Mouse (Mus musculus): ENCODE measurements at regions not wholly inside any gene's neighbourhood (a gene's known extent, or its start where the extent isn't known, plus 50 kb on each side); places are given as distances from the start of the nearest gene placed in this dataset.

DNA sequence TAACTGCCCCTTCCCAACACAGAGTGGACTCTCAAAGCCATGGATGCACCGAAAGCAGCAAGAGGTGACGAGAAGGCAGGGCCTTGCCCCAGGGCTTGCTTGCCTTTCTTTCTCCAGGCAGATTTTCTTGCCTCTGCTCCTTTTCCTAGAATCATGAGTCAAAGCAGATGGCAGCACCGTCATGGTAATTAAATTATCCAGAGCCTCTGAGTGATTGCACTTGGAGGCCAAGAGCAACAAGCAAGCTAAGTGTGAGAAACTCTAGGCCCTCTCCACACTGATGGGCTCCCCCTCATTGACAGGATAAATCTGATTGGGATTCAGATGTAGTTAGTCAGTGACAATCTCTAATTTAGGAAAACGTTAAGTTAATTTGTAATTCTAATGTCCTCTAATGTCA, 427.5 kb downstream of the Glrx3 start:
- H3K27ac ChIP-seq (ENCODE audit: insufficient read depth, low read length), result no peak overlapping the region
- H3K4me1 ChIP-seq (ENCODE audit: control insufficient read depth, insufficient read depth, insufficient read length), result no peaks in the 10 kb centered on the region
- TF ChIP-seq CTCF (IDR thresholded peaks at IDR 0.05; ENCODE audit: extremely low read depth, insufficient read depth, insufficient read length, insufficient replicate concordance) (no peak), POLR2A (IDR thresholded peaks at IDR 0.05; ENCODE audit: low read depth, low read length) (no peak)
- H3K27me3 ChIP-seq (ENCODE audit: control insufficient read depth, insufficient read depth, low read length), result no peaks in the 10 kb centered on the region
- H3K4me3 ChIP-seq (ENCODE audit: extremely low read depth, insufficient read depth, insufficient read length), result no peak overlapping the region
- H3K36me3 ChIP-seq (ENCODE audit: control insufficient read depth, insufficient read depth, low read length), result no peaks in the 10 kb centered on the region
- WGBS, result 77% methylated on average over 4 of the region's 4 CpGs
- DNase-seq (ENCODE audit: low read depth in 1 of 2, low spot score in 2 of 2), result no peak

DNA sequence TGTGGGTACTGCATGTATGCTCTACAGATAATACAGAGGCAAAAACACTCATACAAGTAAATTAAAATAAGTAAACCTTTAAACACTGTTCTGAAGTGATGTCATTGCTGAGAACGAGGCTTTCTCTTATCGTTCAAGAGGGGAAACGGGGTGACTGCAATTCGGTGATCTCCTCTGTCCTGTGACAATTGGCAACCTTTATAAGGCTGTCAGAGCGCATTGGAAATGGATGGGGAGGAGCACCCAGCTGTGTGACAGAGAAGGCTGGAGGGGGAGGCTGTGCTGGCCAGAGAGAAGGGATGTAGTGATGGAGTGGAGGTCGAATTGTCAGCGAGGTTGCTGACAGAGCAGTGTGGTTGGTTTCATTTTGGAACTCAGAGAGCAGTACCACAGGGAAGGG, 428.0 kb downstream of the Glrx3 start:
- 63% methylated on average over 7 of the region's 7 CpGs for WGBS
- DNase-seq (ENCODE audit: low read depth in 1 of 2, low spot score in 2 of 2), result no peak
- Histone ChIP-seq H3K4me1 (ENCODE audit: control insufficient read depth, insufficient read depth, insufficient read length) (no peaks in the 10 kb centered on the region), H3K4me3 (ENCODE audit: extremely low read depth, insufficient read depth, insufficient read length) (no peak overlapping the region), H3K27me3 (ENCODE audit: control insufficient read depth, insufficient read depth, low read length) (no peaks in the 10 kb centered on the region), H3K36me3 (ENCODE audit: control insufficient read depth, insufficient read depth, low read length) (no peaks in the 10 kb centered on the region), H3K27ac (ENCODE audit: insufficient read depth, low read length) (no peak overlapping the region)
- TF ChIP-seq CTCF (IDR thresholded peaks at IDR 0.05; ENCODE audit: extremely low read depth, insufficient read depth, insufficient read length, insufficient replicate concordance), result no peak
- TF ChIP-seq POLR2A (IDR thresholded peaks at IDR 0.05; ENCODE audit: low read depth, low read length), result no peak

DNA sequence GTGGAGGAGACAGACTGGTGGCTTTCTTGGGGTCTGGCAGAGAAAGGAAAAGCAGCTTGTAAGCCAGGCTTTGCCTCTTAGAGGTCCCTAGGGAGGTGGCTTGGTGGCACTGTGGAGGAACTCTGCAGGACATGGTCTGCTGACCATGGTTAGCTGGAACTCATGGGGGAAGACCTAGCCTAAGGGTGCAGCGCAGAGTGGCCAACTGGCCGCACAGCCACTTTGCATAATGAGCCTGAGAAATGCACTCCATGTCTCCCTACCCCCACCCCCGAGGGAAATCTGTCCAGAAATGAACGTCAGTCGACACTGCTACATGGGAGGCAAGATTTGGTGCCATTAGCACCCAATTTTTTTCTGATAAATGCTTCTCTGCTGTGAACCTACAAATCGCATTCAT, 429.5 kb downstream of the Glrx3 start:
- 77% methylated on average over 6 of the region's 6 CpGs for WGBS
- no peak overlapping the region for H3K27ac ChIP-seq (ENCODE audit: insufficient read depth, low read length)
- DNase-seq (ENCODE audit: low read depth in 1 of 2, low spot score in 2 of 2), result no peak

DNA sequence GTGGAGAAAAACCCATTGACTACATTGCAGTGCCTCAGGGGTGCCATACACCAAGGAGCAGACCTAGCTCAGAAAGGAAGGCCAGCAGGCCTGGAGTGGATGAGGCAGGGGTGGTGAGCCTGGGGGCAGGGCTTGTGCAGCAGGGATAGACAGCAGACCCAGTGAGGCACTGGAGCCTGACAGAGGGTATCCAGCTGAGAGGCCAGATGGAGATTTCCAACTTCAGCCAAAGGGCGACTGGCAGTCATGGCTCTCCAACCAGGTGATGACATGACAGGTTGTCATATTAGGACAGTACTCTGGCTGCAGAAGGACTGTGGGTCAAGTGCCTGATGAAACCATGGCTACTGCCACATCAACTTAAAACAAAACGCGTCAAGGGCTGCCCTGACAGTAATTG, 431.1 kb downstream of the Glrx3 start:
- 78% methylated on average over 3 of the region's 3 CpGs for WGBS
- DNase-seq (ENCODE audit: low read depth in 1 of 2, low spot score in 2 of 2), result no peak
- Histone ChIP-seq H3K36me3 (ENCODE audit: control insufficient read depth, insufficient read depth, low read length) (no peaks in the 10 kb centered on the region), H3K27ac (ENCODE audit: insufficient read depth, low read length) (no peak overlapping the region), H3K27me3 (ENCODE audit: control insufficient read depth, insufficient read depth, low read length) (no peaks in the 10 kb centered on the region), H3K4me1 (ENCODE audit: control insufficient read depth, insufficient read depth, insufficient read length) (no peaks in the 10 kb centered on the region), H3K4me3 (ENCODE audit: extremely low read depth, insufficient read depth, insufficient read length) (no peak overlapping the region)
- TF ChIP-seq POLR2A (IDR thresholded peaks at IDR 0.05; ENCODE audit: low read depth, low read length) (no peak), CTCF (IDR thresholded peaks at IDR 0.05; ENCODE audit: extremely low read depth, insufficient read depth, insufficient read length, insufficient replicate concordance) (no peak)

More for the DNA sequence above, 429.5 kb downstream of the Glrx3 start:
- H3K4me1 ChIP-seq (ENCODE audit: control insufficient read depth, insufficient read depth, insufficient read length), result no peaks in the 10 kb centered on the region
- no peak overlapping the region for H3K4me3 ChIP-seq (ENCODE audit: extremely low read depth, insufficient read depth, insufficient read length)
- TF ChIP-seq CTCF (IDR thresholded peaks at IDR 0.05; ENCODE audit: extremely low read depth, insufficient read depth, insufficient read length, insufficient replicate concordance) (no peak), POLR2A (IDR thresholded peaks at IDR 0.05; ENCODE audit: low read depth, low read length) (no peak)
- H3K27me3 ChIP-seq (ENCODE audit: control insufficient read depth, insufficient read depth, low read length), result no peaks in the 10 kb centered on the region
- H3K36me3 ChIP-seq (ENCODE audit: control insufficient read depth, insufficient read depth, low read length), result no peaks in the 10 kb centered on the region

DNA sequence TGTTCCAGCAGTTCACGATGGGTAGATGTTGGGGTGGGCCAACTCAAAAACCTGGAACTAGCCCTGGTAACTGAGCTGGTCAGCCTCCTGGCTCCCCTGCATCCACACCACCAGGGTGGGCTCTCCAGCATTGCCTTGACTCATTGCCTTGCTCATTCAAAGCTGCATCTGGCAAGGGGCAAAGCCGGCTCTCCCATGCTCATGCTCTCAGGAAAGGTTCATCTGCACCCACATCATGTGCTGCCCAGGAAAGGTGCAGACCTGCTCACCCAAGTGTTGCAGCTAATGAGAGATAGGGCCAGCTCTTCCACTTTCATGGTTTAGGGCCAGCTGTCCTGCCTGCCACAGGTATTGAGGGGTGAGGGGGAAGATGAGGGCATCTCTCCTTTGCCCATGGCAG, 437.9 kb downstream of the Glrx3 start:
- 79% methylated on average over 2 of the region's 2 CpGs for WGBS
- Histone ChIP-seq H3K4me1 (ENCODE audit: control insufficient read depth, insufficient read depth, insufficient read length) (no peaks in the 10 kb centered on the region), H3K4me3 (ENCODE audit: extremely low read depth, insufficient read depth, insufficient read length) (no peak overlapping the region), H3K36me3 (ENCODE audit: control insufficient read depth, insufficient read depth, low read length) (no peaks in the 10 kb centered on the region), H3K27me3 (ENCODE audit: control insufficient read depth, insufficient read depth, low read length) (no peaks in the 10 kb centered on the region), H3K27ac (ENCODE audit: insufficient read depth, low read length) (no peak overlapping the region)
- no peak for DNase-seq (ENCODE audit: low read depth in 1 of 2, low spot score in 2 of 2)
- TF ChIP-seq POLR2A (IDR thresholded peaks at IDR 0.05; ENCODE audit: low read depth, low read length) (no peak), CTCF (IDR thresholded peaks at IDR 0.05; ENCODE audit: extremely low read depth, insufficient read depth, insufficient read length, insufficient replicate concordance) (no peak)

GRCm38 (mm10) chr7:137879296-137879695, 441.9 kb downstream of the Glrx3 start:
- Histone ChIP-seq H3K27me3 (ENCODE audit: control insufficient read depth, insufficient read depth, low read length) (no peaks in the 10 kb centered on the region), H3K27ac (ENCODE audit: insufficient read depth, low read length) (no peak overlapping the region), H3K36me3 (ENCODE audit: control insufficient read depth, insufficient read depth, low read length) (no peaks in the 10 kb centered on the region), H3K4me3 (ENCODE audit: extremely low read depth, insufficient read depth, insufficient read length) (no peak overlapping the region), H3K4me1 (ENCODE audit: control insufficient read depth, insufficient read depth, insufficient read length) (no peaks in the 10 kb centered on the region)
- no peak for DNase-seq (ENCODE audit: low read depth in 1 of 2, low spot score in 2 of 2)
- TF ChIP-seq POLR2A (IDR thresholded peaks at IDR 0.05; ENCODE audit: low read depth, low read length), result no peak
- no peak for TF ChIP-seq CTCF (IDR thresholded peaks at IDR 0.05; ENCODE audit: extremely low read depth, insufficient read depth, insufficient read length, insufficient replicate concordance)
- 91% methylated on average over 12 of the region's 12 CpGs for WGBS

DNA sequence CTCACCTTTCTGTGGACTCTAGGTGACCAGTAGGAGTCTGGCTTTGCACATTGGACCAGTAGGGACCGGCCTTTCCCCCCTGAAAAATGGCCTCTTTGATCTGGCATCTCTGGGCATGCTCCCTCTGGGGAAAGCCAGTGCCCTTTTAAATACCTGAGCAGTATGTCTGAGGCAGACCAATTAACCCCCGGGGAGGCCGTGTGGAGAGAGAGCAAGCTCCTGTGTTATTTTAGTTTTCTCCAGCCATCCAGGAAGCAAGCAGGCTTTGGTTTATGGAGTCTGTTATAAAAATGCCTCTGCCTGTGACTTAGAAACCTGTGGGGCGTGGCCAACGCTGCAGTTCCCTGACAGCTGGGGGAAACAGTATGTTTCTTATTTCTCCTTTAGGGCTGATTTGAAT, 445.5 kb downstream of the Glrx3 start:
- H3K27ac ChIP-seq (ENCODE audit: insufficient read depth, low read length), result no peak overlapping the region
- WGBS, result 26% methylated on average over 5 of the region's 5 CpGs
- H3K4me3 ChIP-seq (ENCODE audit: extremely low read depth, insufficient read depth, insufficient read length), result no peak overlapping the region
- H3K36me3 ChIP-seq (ENCODE audit: control insufficient read depth, insufficient read depth, low read length), result no peaks in the 10 kb centered on the region
- no peaks in the 10 kb centered on the region for H3K27me3 ChIP-seq (ENCODE audit: control insufficient read depth, insufficient read depth, low read length)
- DNase-seq (ENCODE audit: low read depth in 1 of 2, low spot score in 2 of 2), result no peak
- TF ChIP-seq CTCF (IDR thresholded peaks at IDR 0.05; ENCODE audit: extremely low read depth, insufficient read depth, insufficient read length, insufficient replicate concordance) (no peak), POLR2A (IDR thresholded peaks at IDR 0.05; ENCODE audit: low read depth, low read length) (no peak)
- H3K4me1 ChIP-seq (ENCODE audit: control insufficient read depth, insufficient read depth, insufficient read length), result no peaks in the 10 kb centered on the region
